Mouse (Mus musculus): ENCODE measurements around the gene Sdr39u1. TPM values are rescaled to one million over a fixed set of nuclear protein-coding genes. Genes with fewer than 3 reads are reported as not detected.
A peak's percentile ranks its signal among the peaks of the same experiment; 100 is the strongest.

Sdr39u1 gene
- polyA plus RNA-seq, 1 experiment from 2014 or later: 166 TPM

DNA sequence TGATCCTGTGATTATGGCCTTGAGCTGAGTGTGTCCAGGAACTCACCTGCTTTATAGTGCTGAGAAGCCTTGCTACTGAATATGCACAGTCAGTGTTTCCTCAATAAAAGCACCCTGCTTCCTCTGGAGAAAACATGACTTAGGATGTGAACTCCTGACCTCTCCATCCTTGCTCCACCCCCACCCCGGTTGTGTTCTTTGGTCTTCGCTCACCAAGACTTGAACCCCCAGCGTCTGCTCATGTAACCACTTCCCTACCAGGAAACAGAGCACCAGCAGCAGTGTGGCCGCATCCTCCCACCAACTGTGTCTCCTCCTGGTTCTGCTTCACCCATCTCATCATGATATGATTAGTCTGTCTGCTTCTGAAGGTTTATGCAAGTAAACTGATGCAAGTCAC, 13.3 kb upstream of the Sdr39u1 start:
- no peaks in the 10 kb centered on the region for H3K4me1 ChIP-seq
- no peaks in the 10 kb centered on the region for H3K27me3 ChIP-seq (replicated peaks)
- H3K4me2 ChIP-seq: no peak overlapping the region
- H3K27ac ChIP-seq (replicated peaks): no peak overlapping the region
- H3K9ac ChIP-seq (replicated peaks): no peak overlapping the region
- WGBS: 68% methylated on average over 4 of the region's 4 CpGs
- no peak for ATAC-seq (ENCODE audit: low FRiP score)
- no peaks in the 10 kb centered on the region for H3K9me3 ChIP-seq (replicated peaks)
- no peak overlapping the region for H3K4me3 ChIP-seq (replicated peaks)
- H3K36me3 ChIP-seq: no peaks in the 10 kb centered on the region

DNA sequence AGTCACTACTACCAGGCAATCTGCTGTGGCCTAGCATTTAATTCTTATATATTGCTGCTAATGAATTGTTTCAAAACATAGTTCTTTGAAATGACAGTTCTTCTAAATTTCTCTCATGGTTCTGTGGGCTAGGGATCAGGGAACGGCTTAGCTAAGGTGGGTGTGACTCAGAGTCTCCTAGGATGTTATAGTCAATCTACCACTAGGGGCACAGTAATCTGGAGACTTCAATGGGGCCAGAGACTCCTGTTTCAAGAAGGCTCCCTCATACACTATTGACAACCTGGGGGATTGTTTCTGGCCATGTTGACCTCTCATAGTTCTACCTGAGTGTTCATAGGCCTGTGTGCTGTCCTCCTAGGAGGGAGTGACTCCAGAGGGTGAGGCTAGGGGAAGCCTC, 5.4 kb upstream of the Sdr39u1 start:
- Histone ChIP-seq H3K9ac (replicated peaks) (no peak overlapping the region), H3K36me3 (no peaks in the 10 kb centered on the region), H3K27ac (replicated peaks) (no peak overlapping the region), H3K4me2 (no peak overlapping the region), H3K27me3 (replicated peaks) (no peaks in the 10 kb centered on the region), H3K9me3 (replicated peaks) (no peaks in the 10 kb centered on the region), H3K4me1 (peaks cover 7% of the 10 kb centered on the region), H3K4me3 (replicated peaks) (no peak overlapping the region)
- ATAC-seq (ENCODE audit: low FRiP score): no peak
- WGBS: 35% methylated on average over 1 of the region's 1 CpGs

DNA sequence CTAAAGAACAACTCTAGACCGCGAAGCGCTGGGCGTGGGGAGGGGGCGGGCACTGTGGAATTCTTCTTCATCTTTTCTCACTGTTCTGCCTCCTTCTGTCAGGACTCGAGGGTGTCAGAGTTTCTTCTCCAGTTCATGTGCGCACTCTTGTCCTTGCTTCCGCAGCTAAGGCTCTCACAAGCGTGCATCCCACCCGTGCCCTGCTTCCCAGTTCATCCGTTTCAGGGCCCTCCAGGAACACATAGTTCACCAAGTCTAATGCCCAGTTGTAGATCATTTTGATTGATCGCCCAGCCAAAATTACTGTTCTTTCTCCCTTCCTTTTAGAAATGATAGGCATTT, 292 bp upstream of the Sdr39u1 start:
- Histone ChIP-seq H3K36me3 (peaks cover 30% of the 10 kb centered on the region), H3K4me1 (peaks cover 22% of the 10 kb centered on the region), H3K9ac (replicated peaks) (peak overlapping the region; percentile 77), H3K27ac (replicated peaks) (peak overlapping the region; percentile 88), H3K27me3 (replicated peaks) (no peaks in the 10 kb centered on the region), H3K4me2 (peak overlapping the region; percentile 86), H3K9me3 (replicated peaks) (no peaks in the 10 kb centered on the region), H3K4me3 (replicated peaks) (peak overlapping the region; percentile 56)
- 7% methylated on average over 12 of the region's 12 CpGs for WGBS
- peak; percentile 65 for ATAC-seq (ENCODE audit: low FRiP score)

DNA sequence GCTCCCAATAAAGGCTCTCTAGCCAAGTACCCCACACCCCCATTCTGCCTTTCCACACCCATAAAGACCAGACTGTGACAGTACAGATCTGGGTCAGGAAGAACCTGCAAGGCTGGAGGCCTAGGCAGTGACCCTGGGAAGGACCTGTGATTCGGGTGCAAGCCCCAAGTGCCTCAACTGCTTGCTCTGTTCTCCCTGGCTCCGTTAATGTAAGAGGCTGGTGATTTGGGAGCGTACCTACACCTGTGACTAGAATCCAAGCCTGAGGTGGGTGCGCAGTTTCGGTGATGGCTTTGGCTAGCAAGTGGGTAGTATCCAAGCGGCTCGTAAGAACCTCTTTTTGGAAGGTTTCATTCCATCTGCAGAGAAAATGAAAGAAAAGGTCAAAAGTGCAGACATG, 1.1 kb downstream of the Sdr39u1 start:
- Histone ChIP-seq H3K27me3 (replicated peaks) (no peaks in the 10 kb centered on the region), H3K36me3 (peaks cover 44% of the 10 kb centered on the region), H3K4me3 (replicated peaks) (peak overlapping the region; percentile 56), H3K4me2 (peak overlapping the region; percentile 86), H3K27ac (replicated peaks) (0 out of 2 replicates have a peak overlapping the region, but pooled peaks have one; percentile 88), H3K4me1 (peaks cover 22% of the 10 kb centered on the region), H3K9me3 (replicated peaks) (no peaks in the 10 kb centered on the region), H3K9ac (replicated peaks) (peak overlapping the region; percentile 77; the same call in 1 of the 2 replicates)
- WGBS: 88% methylated on average over 7 of the region's 7 CpGs
- ATAC-seq (ENCODE audit: low FRiP score): no peak

DNA sequence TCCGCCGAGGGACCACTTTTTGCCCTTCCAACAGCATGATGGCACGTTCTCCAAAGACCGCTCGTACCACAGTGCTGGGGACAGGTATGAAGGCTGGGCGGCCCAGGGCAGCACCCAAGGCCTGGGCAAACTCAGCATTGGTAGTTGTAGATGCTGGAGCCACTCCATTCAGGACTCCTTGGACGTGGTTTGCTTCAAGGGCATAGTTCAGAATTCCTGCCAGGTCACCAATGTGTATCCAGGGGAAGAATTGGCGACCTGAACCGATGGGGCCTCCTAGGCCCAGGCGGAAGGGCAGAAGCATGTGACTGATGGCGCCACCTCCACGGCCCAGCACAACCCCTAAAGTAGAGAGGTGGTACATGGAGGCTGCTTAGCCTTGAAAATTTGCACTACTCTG, 2.4 kb downstream of the Sdr39u1 start:
- Histone ChIP-seq H3K4me2 (no peak overlapping the region), H3K27ac (replicated peaks) (no peak overlapping the region), H3K4me1 (peaks cover 22% of the 10 kb centered on the region), H3K27me3 (replicated peaks) (no peaks in the 10 kb centered on the region), H3K9me3 (replicated peaks) (no peaks in the 10 kb centered on the region), H3K36me3 (peaks cover 48% of the 10 kb centered on the region), H3K9ac (replicated peaks) (no peak overlapping the region), H3K4me3 (replicated peaks) (no peak overlapping the region)
- 95% methylated on average over 12 of the region's 12 CpGs for WGBS
- no peak for ATAC-seq (ENCODE audit: low FRiP score)

DNA sequence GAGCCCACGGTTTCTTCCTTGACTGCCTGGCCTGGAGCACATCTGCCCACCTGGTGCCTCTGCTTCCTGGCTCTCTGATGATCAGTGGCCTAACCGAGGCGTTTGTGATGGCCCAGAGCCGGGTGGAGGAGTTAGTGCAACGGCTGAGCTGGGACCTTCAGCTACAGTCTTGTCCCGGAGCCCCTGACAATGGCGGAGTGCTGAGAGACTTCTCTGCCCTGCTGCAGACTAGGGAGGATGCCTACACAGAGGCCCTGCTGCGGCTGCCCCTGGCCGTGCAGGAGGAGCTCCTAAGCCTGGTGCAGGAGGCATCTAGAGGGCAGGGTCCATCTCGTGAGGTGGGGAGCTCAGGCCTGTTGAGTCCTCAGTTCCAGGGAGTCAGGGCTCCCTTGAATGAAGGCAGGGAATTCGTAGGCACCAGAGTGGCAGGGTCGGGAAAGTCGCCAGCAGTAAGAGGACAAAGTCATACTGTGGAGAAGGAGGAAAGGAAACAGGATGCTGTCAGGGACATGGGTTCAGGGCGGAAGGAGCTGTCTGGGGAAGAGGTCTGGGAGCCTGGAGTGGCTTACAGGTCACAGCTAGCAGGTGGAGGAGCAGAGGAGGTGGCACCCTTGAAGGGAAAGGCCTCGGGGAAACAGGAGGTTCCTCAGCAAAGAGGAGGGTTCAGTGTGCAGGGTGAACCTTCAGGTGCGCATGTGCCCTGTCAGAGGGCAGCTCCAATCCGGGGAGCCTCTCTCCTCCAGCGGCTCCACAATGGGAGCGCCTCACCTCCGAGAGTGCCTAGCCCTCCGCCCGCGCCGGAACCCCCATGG, 13.3 kb downstream of the Sdr39u1 start:
- no peak overlapping the region for H3K27ac ChIP-seq (replicated peaks)
- peaks cover 32% of the 10 kb centered on the region for H3K4me1 ChIP-seq
- H3K4me3 ChIP-seq (replicated peaks): no peak overlapping the region
- H3K36me3 ChIP-seq: peaks cover 47% of the 10 kb centered on the region
- ATAC-seq (ENCODE audit: low FRiP score): no peak
- H3K9me3 ChIP-seq (replicated peaks): no peaks in the 10 kb centered on the region
- H3K4me2 ChIP-seq: peak overlapping the region; percentile 83; the same call in 1 of the 2 replicates
- 0 out of 2 replicates have a peak overlapping the region, but pooled peaks have one; percentile 29 for H3K9ac ChIP-seq (replicated peaks)
- H3K27me3 ChIP-seq (replicated peaks): no peaks in the 10 kb centered on the region
- WGBS: 85% methylated on average over 24 of the region's 24 CpGs

DNA sequence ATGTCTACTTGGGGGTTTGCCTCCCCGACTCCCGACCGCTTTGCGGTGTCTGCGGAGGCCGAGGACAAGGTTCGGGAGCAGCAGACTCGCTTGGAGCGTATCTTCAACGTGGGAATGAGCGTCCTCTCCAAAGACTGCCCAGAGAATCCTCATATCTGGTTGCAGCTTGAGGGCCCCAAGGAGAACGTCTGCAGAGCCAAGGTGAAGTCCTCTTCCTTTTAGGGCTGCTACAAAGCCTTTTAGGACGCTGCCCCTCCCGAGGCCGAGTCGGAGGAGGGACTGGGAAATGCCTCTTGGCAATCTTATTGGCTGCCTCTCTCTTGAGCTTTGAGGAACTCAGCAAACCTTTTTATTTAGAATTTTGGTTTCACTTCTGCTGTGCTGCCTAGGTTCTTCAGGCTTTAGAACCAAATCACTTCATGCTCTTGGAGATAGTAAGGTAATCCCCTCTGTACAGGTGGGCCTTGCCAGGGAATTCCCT, 14.3 kb downstream of the Sdr39u1 start:
- Histone ChIP-seq H3K4me1 (peaks cover 32% of the 10 kb centered on the region), H3K27me3 (replicated peaks) (no peaks in the 10 kb centered on the region), H3K9me3 (replicated peaks) (no peaks in the 10 kb centered on the region), H3K27ac (replicated peaks) (peak overlapping the region; percentile 87; the same call in 1 of the 2 replicates), H3K4me2 (peak overlapping the region; percentile 83), H3K4me3 (replicated peaks) (peak overlapping the region; percentile 78), H3K9ac (replicated peaks) (peak overlapping the region; percentile 74), H3K36me3 (peaks cover 41% of the 10 kb centered on the region)
- ATAC-seq (ENCODE audit: low FRiP score): no peak
- WGBS: 12% methylated on average over 16 of the region's 16 CpGs

DNA sequence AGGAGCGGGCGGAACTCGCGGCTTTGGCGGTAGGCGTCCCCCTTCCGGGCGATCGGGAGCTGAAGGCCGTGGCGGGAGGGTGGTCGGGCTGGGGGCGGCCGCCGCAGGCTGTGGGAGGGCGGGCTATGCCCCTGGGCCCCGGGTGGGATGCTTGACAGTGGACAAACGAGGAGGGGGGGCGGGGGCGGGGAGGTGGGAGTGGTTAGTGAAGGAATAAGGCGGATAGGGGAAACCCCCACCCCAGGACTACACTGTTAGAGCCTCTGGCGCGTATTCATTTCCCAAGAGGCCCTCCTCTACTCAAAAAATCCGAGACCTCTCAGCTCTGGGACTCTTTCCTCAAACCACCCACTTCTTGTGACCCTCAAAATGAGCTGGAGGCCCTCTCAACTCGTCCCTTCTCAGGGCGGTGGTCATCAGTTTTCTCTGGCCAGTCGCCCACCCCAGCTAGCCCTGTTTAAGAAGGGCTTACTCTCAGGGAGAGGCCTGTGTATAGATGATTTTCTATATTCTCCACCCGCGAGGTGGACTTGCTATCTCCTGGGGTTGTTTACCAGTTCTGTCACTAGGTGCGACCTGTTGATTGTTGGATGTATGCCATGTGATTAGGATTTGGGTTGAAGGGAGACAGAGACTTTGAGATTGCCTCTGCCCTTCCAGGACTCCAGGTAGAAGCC, 14.8 kb downstream of the Sdr39u1 start:
- Histone ChIP-seq H3K9ac (replicated peaks) (peak overlapping the region; percentile 74), H3K4me3 (replicated peaks) (peak overlapping the region; percentile 78), H3K4me2 (peak overlapping the region; percentile 83), H3K4me1 (peaks cover 32% of the 10 kb centered on the region), H3K27me3 (replicated peaks) (no peaks in the 10 kb centered on the region), H3K9me3 (replicated peaks) (no peaks in the 10 kb centered on the region), H3K27ac (replicated peaks) (peak overlapping the region; percentile 87), H3K36me3 (peaks cover 35% of the 10 kb centered on the region)
- WGBS: under 1% methylated on average over 27 of the region's 30 CpGs
- ATAC-seq (ENCODE audit: low FRiP score): peak; percentile 59

DNA sequence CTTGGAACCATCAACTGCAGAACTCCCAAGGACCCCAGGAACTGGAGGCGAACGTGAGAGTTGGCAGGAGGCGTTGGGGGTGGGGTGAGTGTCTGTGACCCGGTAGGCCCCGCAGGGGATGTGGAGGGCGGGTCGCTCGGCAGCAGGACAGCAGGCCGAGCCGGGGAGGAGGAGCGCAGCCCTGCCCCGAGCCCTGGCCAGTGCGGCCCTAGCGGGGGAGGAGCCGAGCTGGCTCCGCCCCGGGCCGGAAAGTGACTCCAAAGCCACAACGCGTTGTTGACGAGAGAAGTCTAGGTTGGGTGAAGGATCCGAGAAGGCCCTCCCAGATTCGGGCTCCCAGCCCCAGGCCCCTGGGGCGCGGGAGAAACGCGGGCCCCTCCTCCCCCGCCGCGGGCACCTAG, 15.4 kb downstream of the Sdr39u1 start, which contains the start of gene Khnyn:
Gene Khnyn, plus strand, starts transcription at position 235 of the 401 bp plus-strand sequence.
- H3K36me3 ChIP-seq: peaks cover 31% of the 10 kb centered on the region
- H3K9me3 ChIP-seq (replicated peaks): no peaks in the 10 kb centered on the region
- H3K27ac ChIP-seq (replicated peaks): peak within 1 kb of the TSS; percentile 87
- WGBS: under 1% methylated on average over 29 of the region's 30 CpGs
- peak; percentile 91 for ATAC-seq (ENCODE audit: low FRiP score)
- peak within 1 kb of the TSS; percentile 78 for H3K4me3 ChIP-seq (replicated peaks)
- no peaks in the 10 kb centered on the region for H3K27me3 ChIP-seq (replicated peaks)
- H3K9ac ChIP-seq (replicated peaks): peak within 1 kb of the TSS; percentile 74
- peak within 1 kb of the TSS; percentile 83 for H3K4me2 ChIP-seq
- peaks cover 32% of the 10 kb centered on the region for H3K4me1 ChIP-seq

DNA sequence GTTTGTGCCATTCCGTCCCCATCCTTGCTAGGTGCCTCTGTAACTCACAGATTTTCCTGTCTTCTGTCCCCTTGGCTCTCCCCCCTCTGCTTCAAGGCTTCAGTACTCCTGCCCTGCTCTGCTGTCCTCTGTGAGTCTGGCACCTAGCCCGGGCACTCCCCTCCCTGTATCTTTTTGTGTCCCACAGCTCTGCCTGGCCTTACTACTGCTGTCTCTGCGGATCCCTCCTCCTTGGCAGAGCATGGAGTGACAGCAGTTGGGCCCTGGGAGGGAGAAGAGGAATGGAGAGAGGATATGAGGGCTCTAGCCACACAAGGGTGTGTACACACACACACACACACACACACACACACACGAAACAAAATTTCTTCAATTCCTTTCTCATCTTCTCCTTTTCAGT, 15.9 kb downstream of the Sdr39u1 start, which contains the start of gene Cbln3:
Gene Cbln3, minus strand, starts transcription at position 227 of the 400 bp plus-strand sequence.
- Histone ChIP-seq H3K9ac (replicated peaks) (peak within 1 kb of the TSS; percentile 74), H3K4me3 (replicated peaks) (peak within 1 kb of the TSS; percentile 78), H3K27me3 (replicated peaks) (no peaks in the 10 kb centered on the region), H3K36me3 (peaks cover 26% of the 10 kb centered on the region), H3K4me1 (peaks cover 32% of the 10 kb centered on the region), H3K4me2 (peak within 1 kb of the TSS; percentile 83), H3K9me3 (replicated peaks) (no peaks in the 10 kb centered on the region), H3K27ac (replicated peaks) (peak within 1 kb of the TSS; percentile 87)
- WGBS: 18% methylated on average over 4 of the region's 4 CpGs
- peak; percentile 39 for ATAC-seq (ENCODE audit: low FRiP score)

DNA sequence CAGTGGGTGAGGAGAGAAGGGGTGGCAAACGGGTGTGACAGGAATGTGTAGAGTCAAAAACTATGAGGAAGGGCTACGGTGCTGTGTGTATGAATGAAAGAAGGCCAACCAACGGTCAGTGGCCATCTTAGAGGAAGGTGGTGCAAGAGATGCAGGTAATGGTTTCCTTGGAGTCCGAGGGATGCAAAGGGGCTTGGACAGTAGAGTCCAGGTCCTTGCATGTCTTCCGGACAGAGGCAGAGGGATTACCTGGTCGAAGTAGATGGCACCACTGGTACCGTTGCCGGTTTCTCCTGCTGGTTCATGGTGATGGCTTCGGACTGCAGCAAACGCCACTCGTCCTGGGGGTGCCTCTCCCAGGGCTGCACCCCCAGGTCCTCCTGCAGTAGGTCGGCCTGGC, 16.4 kb downstream of the Sdr39u1 start:
- no peak overlapping the region for H3K4me3 ChIP-seq (replicated peaks)
- H3K9ac ChIP-seq (replicated peaks): 0 out of 2 replicates have a peak overlapping the region, but pooled peaks have one; percentile 74
- ATAC-seq (ENCODE audit: low FRiP score): 0 out of 2 replicates have a peak, but pooled peaks have one; percentile 1
- H3K4me2 ChIP-seq: no peak overlapping the region
- 91% methylated on average over 12 of the region's 12 CpGs for WGBS
- H3K27me3 ChIP-seq (replicated peaks): no peaks in the 10 kb centered on the region
- peaks cover 32% of the 10 kb centered on the region for H3K4me1 ChIP-seq
- peak overlapping the region; percentile 87 for H3K27ac ChIP-seq (replicated peaks)
- no peaks in the 10 kb centered on the region for H3K9me3 ChIP-seq (replicated peaks)
- peaks cover 21% of the 10 kb centered on the region for H3K36me3 ChIP-seq
